Mouse (Mus musculus): ENCODE data around the gene Zfp872. TPM values are rescaled to one million over a fixed set of nuclear protein-coding genes. Genes with fewer than 3 reads are reported as not detected.
"Not testable (repeated sequence)": the region's sequence is repeated elsewhere in the genome, so short reads cannot be mapped to it uniquely, and the experiment has no call there.

The Zfp872 gene
- polyA plus RNA-seq (2015; fragmentation: Nextera tagmentation; extraction: Ambion mirVana) = 0.72 and 0.85 TPM in 2 replicates

DNA sequence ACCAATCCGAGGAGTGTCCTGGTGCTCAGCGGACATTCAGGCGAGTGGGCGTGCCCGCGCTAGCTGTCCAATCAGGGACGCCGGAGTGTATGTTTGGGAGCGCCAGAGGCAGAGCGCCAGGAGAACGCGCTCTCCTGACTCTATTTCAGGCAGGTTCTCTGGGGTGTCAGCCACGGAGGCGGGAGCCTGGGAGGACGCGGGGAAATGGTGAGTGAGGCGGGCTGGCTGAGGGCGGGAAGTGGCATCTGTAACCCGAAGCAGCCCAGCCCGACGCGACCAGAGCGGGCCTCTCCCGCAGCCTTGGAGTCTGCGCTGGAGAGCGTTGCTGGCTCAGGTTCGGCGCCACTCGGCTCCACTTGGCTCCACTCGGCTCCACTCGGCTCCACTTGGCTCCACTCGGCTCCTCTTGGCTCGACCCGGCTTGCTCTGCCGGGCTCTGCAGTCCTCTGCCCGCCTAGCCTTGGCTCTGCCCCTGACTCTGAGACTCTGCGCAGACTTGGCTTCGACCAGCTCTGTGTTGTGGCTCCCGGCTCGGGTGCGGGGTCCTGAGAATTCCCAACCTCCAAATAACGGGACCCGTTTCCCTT is at the start of gene Zfp872:
Gene Zfp872 (plus strand): TSS at position 66 of the 587 bp plus-strand sequence.
- H3K27ac ChIP-seq (ENCODE audit: low read length) = no peak within 1 kb of the TSS
- peak within 1 kb of the TSS; percentile 76 for H3K4me2 ChIP-seq (ENCODE audit: low read length)
- H3K36me3 ChIP-seq (ENCODE audit: control insufficient read depth, insufficient read depth, low read length) = no peaks in the 10 kb centered on the region
- 11% methylated on average over 43 of the region's 43 CpGs for WGBS
- H3K9ac ChIP-seq (ENCODE audit: low read depth, low read length) = peak within 1 kb of the TSS; percentile 64
- peak within 1 kb of the TSS; percentile 49 for H3K4me3 ChIP-seq (ENCODE audit: low read depth, low read length)
- no peaks in the 10 kb centered on the region for H3K4me1 ChIP-seq (ENCODE audit: control insufficient read depth, insufficient read depth, low read length)
- ATAC-seq = peak; percentile 94
- H3K27me3 ChIP-seq (ENCODE audit: control insufficient read depth, insufficient read depth, low read depth, low read length) = no peaks in the 10 kb centered on the region; the same call in 1 of the 2 replicates
- peaks cover 4% of the 10 kb centered on the region; the same call in 1 of the 2 replicates for H3K9me3 ChIP-seq (replicated peaks; ENCODE audit: control insufficient read depth, low read length, poor library complexity, severe bottlenecking)

DNA sequence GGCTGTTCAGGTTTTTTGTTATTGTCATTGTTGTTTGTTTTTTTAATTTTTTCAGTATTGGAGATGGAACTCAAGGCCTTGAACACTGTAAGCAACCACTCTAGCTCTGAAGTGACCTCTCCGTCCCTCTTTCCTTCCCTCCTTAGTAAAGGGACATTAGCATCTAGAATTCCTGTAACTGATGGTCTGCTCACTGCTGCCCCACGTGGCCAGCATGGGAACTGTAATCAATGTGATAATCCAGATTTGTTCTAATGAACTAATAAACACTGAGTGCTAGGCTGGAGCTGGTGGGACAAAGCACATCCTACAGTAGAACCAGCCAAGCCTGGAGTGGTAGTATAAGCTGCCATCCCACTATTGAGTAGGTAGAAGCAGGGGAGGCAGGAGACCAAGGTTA is 49.4 kb upstream of the Zfp872 start:
- no peak overlapping the region for H3K9ac ChIP-seq (ENCODE audit: low read depth, low read length)
- H3K9me3 ChIP-seq (replicated peaks; ENCODE audit: control insufficient read depth, low read length, poor library complexity, severe bottlenecking) = no peaks in the 10 kb centered on the region
- no peak for ATAC-seq
- H3K27me3 ChIP-seq (ENCODE audit: control insufficient read depth, insufficient read depth, low read depth, low read length) = no peaks in the 10 kb centered on the region
- 27% methylated on average over 2 of the region's 2 CpGs for WGBS
- H3K4me2 ChIP-seq (ENCODE audit: low read length) = no peak overlapping the region
- H3K4me1 ChIP-seq (ENCODE audit: control insufficient read depth, insufficient read depth, low read length) = no peaks in the 10 kb centered on the region
- no peaks in the 10 kb centered on the region for H3K36me3 ChIP-seq (ENCODE audit: control insufficient read depth, insufficient read depth, low read length)
- H3K27ac ChIP-seq (ENCODE audit: low read length) = no peak overlapping the region
- no peak overlapping the region for H3K4me3 ChIP-seq (ENCODE audit: low read depth, low read length)

- no peak overlapping the region for H3K4me3 ChIP-seq (ENCODE audit: low read depth, low read length)
- H3K9me3 ChIP-seq (replicated peaks; ENCODE audit: control insufficient read depth, low read length, poor library complexity, severe bottlenecking) = no peaks in the 10 kb centered on the region
- H3K27ac ChIP-seq (ENCODE audit: low read length) = no peak overlapping the region
- H3K36me3 ChIP-seq (ENCODE audit: control insufficient read depth, insufficient read depth, low read length) = no peaks in the 10 kb centered on the region
- no peak overlapping the region for H3K9ac ChIP-seq (ENCODE audit: low read depth, low read length)
- H3K4me1 ChIP-seq (ENCODE audit: control insufficient read depth, insufficient read depth, low read length) = no peaks in the 10 kb centered on the region
- no peak for ATAC-seq
- H3K4me2 ChIP-seq (ENCODE audit: low read length) = no peak overlapping the region
- H3K27me3 ChIP-seq (ENCODE audit: control insufficient read depth, insufficient read depth, low read depth, low read length) = no peaks in the 10 kb centered on the region
- WGBS = 92% methylated on average over 5 of the region's 5 CpGs
Measured at GRCm38 (mm10) chr9:22139746-22140145, 48.1 kb upstream of the Zfp872 start.

- peak; percentile 79; the same call in 1 of the 2 replicates for ATAC-seq
- WGBS = 54% methylated on average over 17 of the region's 17 CpGs
- Histone ChIP-seq H3K4me1 (ENCODE audit: control insufficient read depth, insufficient read depth, low read length) (no peaks in the 10 kb centered on the region), H3K36me3 (ENCODE audit: control insufficient read depth, insufficient read depth, low read length) (no peaks in the 10 kb centered on the region), H3K9me3 (replicated peaks; ENCODE audit: control insufficient read depth, low read length, poor library complexity, severe bottlenecking) (no peaks in the 10 kb centered on the region), H3K4me3 (ENCODE audit: low read depth, low read length) (no peak overlapping the region), H3K27me3 (ENCODE audit: control insufficient read depth, insufficient read depth, low read depth, low read length) (no peaks in the 10 kb centered on the region), H3K4me2 (ENCODE audit: low read length) (no peak overlapping the region), H3K9ac (ENCODE audit: low read depth, low read length) (no peak overlapping the region), H3K27ac (ENCODE audit: low read length) (no peak overlapping the region)
Measured at GRCm38 (mm10) chr9:22143108-22144037, 44.5 kb upstream of the Zfp872 start.

- Histone ChIP-seq H3K4me1 (ENCODE audit: control insufficient read depth, insufficient read depth, low read length) (no peaks in the 10 kb centered on the region), H3K36me3 (ENCODE audit: control insufficient read depth, insufficient read depth, low read length) (no peaks in the 10 kb centered on the region), H3K27ac (ENCODE audit: low read length) (no peak overlapping the region), H3K4me2 (ENCODE audit: low read length) (no peak overlapping the region), H3K9ac (ENCODE audit: low read depth, low read length) (no peak overlapping the region), H3K9me3 (replicated peaks; ENCODE audit: control insufficient read depth, low read length, poor library complexity, severe bottlenecking) (no peaks in the 10 kb centered on the region), H3K4me3 (ENCODE audit: low read depth, low read length) (no peak overlapping the region), H3K27me3 (ENCODE audit: control insufficient read depth, insufficient read depth, low read depth, low read length) (no peaks in the 10 kb centered on the region)
- ATAC-seq = no peak
- WGBS = 82% methylated on average over 7 of the region's 8 CpGs
Measured at GRCm38 (mm10) chr9:22144304-22144965, 43.5 kb upstream of the Zfp872 start.

GRCm38 (mm10) chr9:22149426-22150248 is 38.3 kb upstream of the Zfp872 start:
- no peak for ATAC-seq
- Histone ChIP-seq H3K27me3 (ENCODE audit: control insufficient read depth, insufficient read depth, low read depth, low read length) (no peaks in the 10 kb centered on the region), H3K27ac (ENCODE audit: low read length) (no peak overlapping the region), H3K4me1 (ENCODE audit: control insufficient read depth, insufficient read depth, low read length) (no peaks in the 10 kb centered on the region), H3K4me2 (ENCODE audit: low read length) (no peak overlapping the region), H3K36me3 (ENCODE audit: control insufficient read depth, insufficient read depth, low read length) (no peaks in the 10 kb centered on the region), H3K4me3 (ENCODE audit: low read depth, low read length) (no peak overlapping the region), H3K9ac (ENCODE audit: low read depth, low read length) (no peak overlapping the region), H3K9me3 (replicated peaks; ENCODE audit: control insufficient read depth, low read length, poor library complexity, severe bottlenecking) (no peaks in the 10 kb centered on the region)
- 84% methylated on average over 20 of the region's 20 CpGs for WGBS

DNA sequence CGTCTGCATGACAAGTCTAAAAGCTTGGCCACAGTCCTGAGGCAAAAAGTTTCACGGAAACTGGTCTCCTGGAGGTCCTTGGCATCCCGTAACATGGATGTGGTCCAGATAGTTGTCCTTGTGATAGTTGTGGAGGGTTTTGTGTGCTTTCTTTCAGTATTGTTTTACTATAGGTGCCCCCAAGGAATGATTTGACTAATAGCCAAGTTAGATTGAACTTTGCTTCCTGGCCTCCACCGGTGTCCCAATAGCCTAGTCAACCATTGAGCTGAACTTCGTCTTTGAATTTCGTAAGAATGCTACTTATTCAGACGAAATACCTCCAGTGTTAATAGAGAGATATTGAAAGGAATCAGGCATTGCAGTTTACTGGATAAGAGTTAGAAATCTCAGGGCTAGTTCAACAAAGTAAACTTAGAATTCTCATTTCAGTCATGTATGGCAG is 37.6 kb upstream of the Zfp872 start:
- not testable (repeated sequence) for H3K4me1 ChIP-seq (ENCODE audit: control insufficient read depth, insufficient read depth, low read length); H3K36me3 ChIP-seq (ENCODE audit: control insufficient read depth, insufficient read depth, low read length); H3K9ac ChIP-seq (ENCODE audit: low read depth, low read length); ATAC-seq; H3K4me2 ChIP-seq (ENCODE audit: low read length); H3K9me3 ChIP-seq (replicated peaks; ENCODE audit: control insufficient read depth, low read length, poor library complexity, severe bottlenecking); H3K27ac ChIP-seq (ENCODE audit: low read length); H3K27me3 ChIP-seq (ENCODE audit: control insufficient read depth, insufficient read depth, low read depth, low read length); H3K4me3 ChIP-seq (ENCODE audit: low read depth, low read length)
- WGBS = 85% methylated on average over 7 of the region's 7 CpGs

DNA sequence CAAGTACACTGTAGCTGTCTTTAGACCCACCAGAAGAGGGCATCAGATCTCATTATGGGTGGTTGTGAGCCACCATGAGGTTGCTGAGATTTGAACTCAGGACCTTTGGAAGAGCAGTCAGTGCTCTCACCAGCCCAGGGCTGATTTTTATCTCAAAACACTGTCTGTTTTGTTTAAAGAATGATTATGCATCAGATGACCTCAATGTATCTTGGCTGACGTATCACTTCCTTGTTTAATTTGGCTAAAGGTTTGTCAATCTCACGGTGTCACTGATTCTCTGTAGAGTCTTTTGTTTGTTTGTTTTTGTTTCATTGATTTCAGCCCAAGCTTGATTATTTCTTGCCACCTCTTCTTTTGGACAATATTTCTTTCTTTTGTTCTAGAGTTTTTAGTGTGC is 36.9 kb upstream of the Zfp872 start:
- WGBS = 89% methylated on average over 2 of the region's 2 CpGs

More for the DNA sequence above, 36.9 kb upstream of the Zfp872 start:
- Histone ChIP-seq H3K4me2 (ENCODE audit: low read length) (no peak overlapping the region), H3K9me3 (replicated peaks; ENCODE audit: control insufficient read depth, low read length, poor library complexity, severe bottlenecking) (no peaks in the 10 kb centered on the region), H3K27me3 (ENCODE audit: control insufficient read depth, insufficient read depth, low read depth, low read length) (no peaks in the 10 kb centered on the region), H3K4me3 (ENCODE audit: low read depth, low read length) (no peak overlapping the region), H3K27ac (ENCODE audit: low read length) (no peak overlapping the region), H3K36me3 (ENCODE audit: control insufficient read depth, insufficient read depth, low read length) (no peaks in the 10 kb centered on the region), H3K4me1 (ENCODE audit: control insufficient read depth, insufficient read depth, low read length) (no peaks in the 10 kb centered on the region), H3K9ac (ENCODE audit: low read depth, low read length) (no peak overlapping the region)
- ATAC-seq = no peak
